In the genomic region with DNA sequence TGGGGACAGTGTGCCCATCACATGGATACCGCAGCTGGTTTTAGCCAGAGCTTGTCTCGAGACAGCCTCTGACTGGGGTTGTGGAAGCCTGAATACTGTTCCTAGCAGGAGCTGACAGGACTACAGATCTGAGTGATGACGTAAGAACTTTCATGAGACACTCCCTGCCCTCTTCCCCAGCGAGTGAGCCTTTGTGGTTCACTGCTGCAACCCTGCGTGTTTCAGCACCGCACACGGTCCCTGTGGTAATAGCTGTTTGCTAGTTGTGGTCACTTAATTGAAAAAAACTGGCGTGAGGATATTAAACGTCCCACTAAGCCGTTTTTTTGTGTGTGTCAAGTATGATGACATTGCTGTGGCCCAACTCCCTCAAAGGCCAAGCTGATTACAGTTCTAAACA, we compare ENCODE assay signal across 20 mouse cellular contexts.
DNase-seq lines count a peak whose midpoint lies in the region; ATAC-seq and TF ChIP-seq lines count a peak whose summit lies in the region.
"Had no signal": no experiment of that assay in that cellular context is flagged by ENCODE, and none has a peak within 500 bp of the region (broad histone marks: within the 10 kb centered on the region; RNA-seq: fewer than 3 reads in every experiment).

No protein-coding gene starts in this region.

- no peak overlapping the region for H3K27ac ChIP-seq in intestine, embryonic 14.5 days (ENCODE audit: low read depth)
- no peak overlapping the region for H3K27ac ChIP-seq in intestine, postnatal 0 days (ENCODE audit: low read depth, low read length)
- H3K27ac ChIP-seq: embryonic facial prominence, embryonic 15.5 days; gastrocnemius, adult 2 months; hindbrain, embryonic 10.5 days; hindbrain, postnatal 0 days; liver, embryonic 14.5 days; neural tube, embryonic 12.5 days had no signal

- no peaks in the 10 kb centered on the region for H3K4me1 ChIP-seq in intestine, embryonic 14.5 days (replicated peaks; ENCODE audit: control insufficient read depth, insufficient read depth, low read length)
- no peaks in the 10 kb centered on the region for H3K4me1 ChIP-seq in intestine, postnatal 0 days (replicated peaks; ENCODE audit: control insufficient read depth, insufficient read depth, low read length)
- H3K4me1 ChIP-seq: neural tube, embryonic 12.5 days had no signal

- H3K9me3 ChIP-seq in intestine, embryonic 14.5 days (ENCODE audit: control insufficient read depth, low read length): no peaks in the 10 kb centered on the region
- H3K9me3 ChIP-seq in intestine, postnatal 0 days (ENCODE audit: control insufficient read depth): no peaks in the 10 kb centered on the region
- H3K9me3 ChIP-seq: embryonic facial prominence, embryonic 15.5 days; hindbrain, embryonic 10.5 days; megakaryocyte, embryonic 14.5 days; neural tube, embryonic 12.5 days had no signal

- no peak overlapping the region for H3K4me3 ChIP-seq in intestine, embryonic 14.5 days (ENCODE audit: low read depth, low read length)
- no peak overlapping the region for H3K4me3 ChIP-seq in intestine, postnatal 0 days (ENCODE audit: low read depth, low read length)
- H3K4me3 ChIP-seq: embryonic facial prominence, embryonic 15.5 days; gastrocnemius, adult 2 months; hindbrain, embryonic 10.5 days; megakaryocyte, embryonic 14.5 days; neural tube, embryonic 12.5 days had no signal

- peak; percentile 49 for DNase-seq in intestine, embryonic 14.5 days (ENCODE audit: low spot score)
- DNase-seq in 416B (ENCODE audit: low read depth) (peak; percentile 83), ZHBTc4 (ENCODE audit: low read depth, low spot score) (peak; percentile 50), MN1 (ENCODE audit: low spot score) (no peak)
- no peak for DNase-seq in gastrocnemius, postnatal 10 days
- no peak for DNase-seq in adrenal gland, postnatal 10 days
- DNase-seq: adrenal gland, adult 2 months; cerebellum, adult 9-10 months; kidney, adult 18-20 months; thymus, postnatal 14 days had no signal

- no peak overlapping the region for H3K9ac ChIP-seq in intestine, embryonic 14.5 days (ENCODE audit: low read length)
- no peak overlapping the region for H3K9ac ChIP-seq in intestine, postnatal 0 days (ENCODE audit: low read depth, low read length)
- H3K9ac ChIP-seq: embryonic facial prominence, embryonic 15.5 days; liver, embryonic 14.5 days; neural tube, embryonic 12.5 days had no signal

- TF ChIP-seq CTCF in intestine, postnatal 0 days (IDR thresholded peaks at IDR 0.05; ENCODE audit: low read depth): no peak

- ATAC-seq in intestine, embryonic 14.5 days (replicated peaks; ENCODE audit: low FRiP score, low TSS enrichment, low read depth): no peak
- no peak for ATAC-seq in intestine, postnatal 0 days
- ATAC-seq in megakaryocyte progenitor cell, adult 5-6 weeks (replicated peaks; ENCODE audit: poor library complexity): peak; percentile 59
- ATAC-seq: CD4-positive, CD25-positive, alpha-beta regulatory T cell, adult 4 months; hindbrain, postnatal 0 days had no signal

- 83% methylated on average over 10 of the region's 10 CpGs for WGBS in intestine, embryonic 14.5 days
- WGBS in intestine, postnatal 0 days: 74% methylated on average over 10 of the region's 10 CpGs

- no peak overlapping the region for H3K4me2 ChIP-seq in intestine, embryonic 14.5 days (ENCODE audit: low read length)
- H3K4me2 ChIP-seq in intestine, postnatal 0 days (replicated peaks; ENCODE audit: low read depth): no peak overlapping the region
- H3K4me2 ChIP-seq: embryonic facial prominence, embryonic 15.5 days; neural tube, embryonic 12.5 days had no signal

- H3K36me3 ChIP-seq in intestine, embryonic 14.5 days (ENCODE audit: control insufficient read depth, insufficient read depth, low read length): no peaks in the 10 kb centered on the region
- H3K36me3 ChIP-seq in intestine, postnatal 0 days (ENCODE audit: control insufficient read depth, insufficient read depth): no peaks in the 10 kb centered on the region
- H3K36me3 ChIP-seq: embryonic facial prominence, embryonic 15.5 days; hindbrain, embryonic 10.5 days; neural tube, embryonic 12.5 days had no signal

- no peaks in the 10 kb centered on the region for H3K27me3 ChIP-seq in intestine, embryonic 14.5 days (replicated peaks; ENCODE audit: control insufficient read depth, insufficient read depth, low read length)
- no peaks in the 10 kb centered on the region for H3K27me3 ChIP-seq in intestine, postnatal 0 days (replicated peaks; ENCODE audit: control insufficient read depth, insufficient read depth, low read length)
- H3K27me3 ChIP-seq: embryonic facial prominence, embryonic 15.5 days; megakaryocyte, embryonic 14.5 days had no signal

Comparison
In these comparisons a context has a peak if more than half of its experiments do, and no peak if none do; other contexts are left out.
1. DNase-seq: peak in intestine, embryonic 14.5 days (single experiment), 416B (single experiment) and ZHBTc4 (single experiment); none in MN1 (single experiment), gastrocnemius, postnatal 10 days (single experiment) and adrenal gland, postnatal 10 days (single experiment).